Mouse (Mus musculus) kidney, postnatal 14 days (tissue): ENCODE data around the gene Apopt1.
"Not testable (repeated sequence)": the region's sequence is repeated elsewhere in the genome, so short reads cannot be mapped to it uniquely, and the experiment has no call there.

Experiments
- DNase-seq: peaks from one replicate; pipeline ENCODE4 v3.0.0; 2022; ENCODE audit warnings: mixed read lengths

Gene Apopt1

GRCm38 (mm10) chr12:111710091-111710490 lies 3.0 kb upstream of the Apopt1 start:
- no peak for DNase-seq

GRCm38 (mm10) chr12:111712476-111712875 lies 585 bp upstream of the Apopt1 start:
- DNase-seq, result no peak

- not testable (repeated sequence) for DNase-seq
Measured at GRCm38 (mm10) chr12:111713880-111714279, 819 bp downstream of the Apopt1 start.

- DNase-seq, result no peak
Measured at GRCm38 (mm10) chr12:111716505-111716904, 3.4 kb downstream of the Apopt1 start.

- no peak for DNase-seq
Measured at GRCm38 (mm10) chr12:111718656-111719055, 5.6 kb downstream of the Apopt1 start.

GRCm38 (mm10) chr12:111720222-111720621 lies 7.2 kb downstream of the Apopt1 start:
- no peak for DNase-seq

- peak; percentile 39 for DNase-seq
Measured at GRCm38 (mm10) chr12:111722654-111723053, 9.6 kb downstream of the Apopt1 start.

- no peak for DNase-seq
Measured at GRCm38 (mm10) chr12:111724638-111725337, 11.7 kb downstream of the Apopt1 start.

GRCm38 (mm10) chr12:111725338-111726121 lies 12.5 kb downstream of the Apopt1 start:
- no peak for DNase-seq

GRCm38 (mm10) chr12:111726122-111726463 lies 13.0 kb downstream of the Apopt1 start:
- DNase-seq, result peak; percentile 42

GRCm38 (mm10) chr12:111727956-111728355 lies 14.9 kb downstream of the Apopt1 start:
- no peak for DNase-seq

GRCm38 (mm10) chr12:111731822-111732807 lies 19.1 kb downstream of the Apopt1 start:
- peak; percentile 92 for DNase-seq

- DNase-seq, result no peak
Measured at GRCm38 (mm10) chr12:111732921-111733320, 19.9 kb downstream of the Apopt1 start.

- no peak for DNase-seq
Measured at GRCm38 (mm10) chr12:111734912-111735311, 21.9 kb downstream of the Apopt1 start.

- DNase-seq, result not testable (repeated sequence)
Measured at GRCm38 (mm10) chr12:111736676-111737075, 23.6 kb downstream of the Apopt1 start.

- no peak for DNase-seq
Measured at GRCm38 (mm10) chr12:111737370-111737769, 24.3 kb downstream of the Apopt1 start.

GRCm38 (mm10) chr12:111738754-111739153 lies 25.7 kb downstream of the Apopt1 start:
- peak; percentile 76 for DNase-seq

GRCm38 (mm10) chr12:111741338-111741737 lies 28.3 kb downstream of the Apopt1 start:
- no peak for DNase-seq

- peak; percentile 70 for DNase-seq
Measured at GRCm38 (mm10) chr12:111743419-111743818, 30.4 kb downstream of the Apopt1 start.

GRCm38 (mm10) chr12:111743981-111744423 lies 30.9 kb downstream of the Apopt1 start:
- peak; percentile 21 for DNase-seq

GRCm38 (mm10) chr12:111745274-111745673 lies 32.2 kb downstream of the Apopt1 start:
- no peak for DNase-seq

GRCm38 (mm10) chr12:111746091-111746490 lies 33.0 kb downstream of the Apopt1 start:
- DNase-seq, result peak; percentile 80

GRCm38 (mm10) chr12:111747421-111747820 lies 34.4 kb downstream of the Apopt1 start:
- no peak for DNase-seq
